Comparison of ENCODE assay signal across 9 mouse cellular contexts in genomic region chr4:118028994-118029393, GRCm38 (mm10).
DNase-seq lines count a peak whose midpoint lies in the region; ATAC-seq and TF ChIP-seq lines count a peak whose summit lies in the region.
"Had no signal": no experiment of that assay in that cellular context is flagged by ENCODE, and none has a peak within 500 bp of the region (broad histone marks: within the 10 kb centered on the region; RNA-seq: fewer than 3 reads in every experiment).

No protein-coding gene starts in this region.

- WGBS in kidney, adult 2 months = 42% methylated on average over 9 of the region's 9 CpGs
- 84% methylated on average over 9 of the region's 9 CpGs for WGBS in kidney, embryonic 15.5 days
- 53% methylated on average over 9 of the region's 9 CpGs for WGBS in lung, embryonic 16.5 days

- no peak overlapping the region for H3K4me3 ChIP-seq in kidney, adult 2 months (ENCODE audit: insufficient read depth, low read depth, low read length)
- no peak overlapping the region for H3K4me3 ChIP-seq in kidney, embryonic 15.5 days (replicated peaks)
- no peak overlapping the region for H3K4me3 ChIP-seq in lung, embryonic 16.5 days (ENCODE audit: low read length)
- H3K4me3 ChIP-seq: left cerebral cortex, adult 2 months had no signal

- H3K36me3 ChIP-seq in kidney, adult 2 months (ENCODE audit: control insufficient read depth, insufficient read depth, low read length) = no peaks in the 10 kb centered on the region
- no peaks in the 10 kb centered on the region for H3K36me3 ChIP-seq in kidney, embryonic 15.5 days
- no peaks in the 10 kb centered on the region for H3K36me3 ChIP-seq in lung, embryonic 16.5 days (ENCODE audit: control insufficient read depth, insufficient read depth, low read length)

- no peak for ATAC-seq in kidney, embryonic 15.5 days (replicated peaks; ENCODE audit: low FRiP score)
- ATAC-seq in lung, embryonic 16.5 days (ENCODE audit: low read depth) = no peak
- no peak for ATAC-seq in activated CD4-positive, CD25-positive, alpha-beta regulatory T cell, adult 4 months
- ATAC-seq: forebrain, embryonic 16.5 days had no signal

- no peak overlapping the region for H3K4me2 ChIP-seq in kidney, embryonic 15.5 days
- H3K4me2 ChIP-seq in lung, embryonic 16.5 days (ENCODE audit: low read depth, low read length) = no peak overlapping the region

- H3K9me3 ChIP-seq in kidney, embryonic 15.5 days (replicated peaks) = no peaks in the 10 kb centered on the region
- H3K9me3 ChIP-seq in lung, embryonic 16.5 days (ENCODE audit: control insufficient read depth, low read length) = no peaks in the 10 kb centered on the region

- peaks cover 21% of the 10 kb centered on the region for H3K4me1 ChIP-seq in kidney, adult 2 months (ENCODE audit: control insufficient read depth, insufficient read depth, low read length)
- H3K4me1 ChIP-seq in kidney, embryonic 15.5 days = peaks cover 26% of the 10 kb centered on the region
- peaks cover 28% of the 10 kb centered on the region for H3K4me1 ChIP-seq in lung, embryonic 16.5 days (replicated peaks; ENCODE audit: control insufficient read depth, insufficient read depth, low read length)

- no peak overlapping the region for H3K9ac ChIP-seq in kidney, embryonic 15.5 days
- no peak overlapping the region for H3K9ac ChIP-seq in lung, embryonic 16.5 days (ENCODE audit: low read length)

- TF ChIP-seq POLR2A in kidney, adult 2 months (IDR thresholded peaks at IDR 0.05; ENCODE audit: low read depth, low read length) = no peak
- no peak for TF ChIP-seq POLR2A in brain, embryonic 14.5 days (IDR thresholded peaks at IDR 0.05; ENCODE audit: borderline replicate concordance, extremely low read depth, insufficient read depth, insufficient read length, poor library complexity, severe bottlenecking)

- 0 out of 2 replicates have a peak overlapping the region, but pooled peaks have one; percentile 15 for H3K27ac ChIP-seq in kidney, adult 2 months (ENCODE audit: insufficient read depth, low read depth, low read length)
- H3K27ac ChIP-seq in kidney, embryonic 15.5 days = no peak overlapping the region
- peak overlapping the region; percentile 51; the same call in 1 of the 2 replicates for H3K27ac ChIP-seq in lung, embryonic 16.5 days (ENCODE audit: low read length)
- H3K27ac ChIP-seq: left cerebral cortex, adult 2 months had no signal

- H3K27me3 ChIP-seq in kidney, adult 2 months (replicated peaks; ENCODE audit: control insufficient read depth, insufficient read depth, low read length) = no peaks in the 10 kb centered on the region
- H3K27me3 ChIP-seq in kidney, embryonic 15.5 days = no peaks in the 10 kb centered on the region
- H3K27me3 ChIP-seq in lung, embryonic 16.5 days (ENCODE audit: control insufficient read depth, insufficient read depth, low read depth, low read length) = no peaks in the 10 kb centered on the region

- TF ChIP-seq CTCF in kidney, adult 2 months (conservative IDR thresholded peaks at IDR 0.05; ENCODE audit: insufficient read depth, insufficient read length, low read depth, low read length) = no peak
- TF ChIP-seq CTCF in brain, embryonic 14.5 days (IDR thresholded peaks at IDR 0.05; ENCODE audit: borderline replicate concordance, extremely low read depth, insufficient read depth, insufficient read length) = no peak

- peak; percentile 72 for DNase-seq in kidney, adult 2 months
- peak; percentile 66 for DNase-seq in brain, embryonic 14.5 days (ENCODE audit: low read depth)
- peak; percentile 39 for DNase-seq in fat pad, adult 2 months (ENCODE audit: extremely low read depth, low read depth, low spot score)
- no peak for DNase-seq in layer of hippocampus, adult 9-11 months
